Mouse (Mus musculus) bone marrow macrophage, adult 2 months (primary cell): ENCODE results near the gene Pip4p1.

Source experiments
- CTCF ChIP-seq: IDR thresholded peaks from 2 replicates; pipeline ENCODE4 v1.5.1; 2012; ENCODE audit warnings: low read depth, mild to moderate bottlenecking, low read length, moderate library complexity
- POLR2A ChIP-seq: IDR thresholded peaks from 2 replicates; pipeline ENCODE4 v1.6.1; 2012; ENCODE audit warnings: mild to moderate bottlenecking, low read depth, low read length, borderline replicate concordance

- TF ChIP-seq POLR2A (no peak), CTCF (no peak)
Measured at GRCm38 (mm10) chr14:50969558-50970544, 39.2 kb upstream of the Pip4p1 start.
